Mouse (Mus musculus): ENCODE results near the gene Mettl26.

GRCm38 (mm10) chr17:25843122-25843521 is 31.8 kb upstream of the Mettl26 start:
- TF ChIP-seq CTCF (IDR thresholded peaks at IDR 0.05; ENCODE audit: low read depth, low read length) (no peak), TAL1 (conservative IDR thresholded peaks at IDR 0.05; ENCODE audit: low read depth, low read length) (no peak), POLR2AphosphoS5 (IDR thresholded peaks at IDR 0.05; ENCODE audit: insufficient replicate concordance, low read depth, low read length) (no peak)
